Mouse (Mus musculus) G1E (cell line): ENCODE data around the gene Terf2ip. TPM values are rescaled to one million over a fixed set of nuclear protein-coding genes. Genes with fewer than 3 reads are reported as not detected.

Source experiments
- ATAC-seq: 2 replicates; pipeline ENCODE4 v1.8.0; 2016; ENCODE audit warnings: mild to moderate bottlenecking; ENCODE audit not compliant: insufficient number of reproducible peaks, poor library complexity, low FRiP score, severe bottlenecking; ENCODE audit errors: extremely low read depth
- DNase-seq: peaks from one replicate; pipeline ENCODE4 v3.0.0; 2012; ENCODE audit warnings: low spot score
- H3K27me3 ChIP-seq: 2 replicates; pipeline ENCODE4 v1.6.1; 2012; ENCODE audit warnings: mild to moderate bottlenecking, low read length, inconsistent platforms; ENCODE audit not compliant: insufficient read depth
- H3K36me3 ChIP-seq: replicated peaks from 2 replicates; pipeline ENCODE3; 2012; ENCODE audit warnings: mild to moderate bottlenecking, inconsistent platforms
- H3K4me1 ChIP-seq: 2 replicates; pipeline ENCODE4 v1.6.1; 2012; ENCODE audit warnings: low read depth, low read length, inconsistent platforms, mixed read lengths; ENCODE audit not compliant: insufficient read depth
- H3K4me3 ChIP-seq: 2 replicates; pipeline ENCODE4 v1.5.1; 2012; ENCODE audit warnings: low read depth, mild to moderate bottlenecking, inconsistent platforms, low read length, moderate library complexity, mixed read lengths
- H3K9me3 ChIP-seq: replicated peaks from 2 replicates; pipeline ENCODE4 v1.6.1; 2012; ENCODE audit warnings: inconsistent platforms
- CTCF ChIP-seq: IDR thresholded peaks from 2 replicates; pipeline ENCODE4 v1.5.1; 2012; ENCODE audit warnings: low read depth, low read length, inconsistent platforms, mixed read lengths
- GATA1 ChIP-seq: IDR thresholded peaks from 2 replicates; pipeline ENCODE4 v1.6.1; 2012; ENCODE audit warnings: borderline replicate concordance, low read length, inconsistent platforms, mixed read lengths
- GATA2 ChIP-seq: IDR thresholded peaks from 2 replicates; pipeline ENCODE4 v1.6.1; 2012; ENCODE audit warnings: low read depth, low read length, inconsistent platforms, borderline replicate concordance
- POLR2AphosphoS5 ChIP-seq: IDR thresholded peaks from 2 replicates; pipeline ENCODE4 v1.6.1; 2012; ENCODE audit warnings: low read depth, low read length, inconsistent platforms; ENCODE audit not compliant: insufficient replicate concordance
- TAL1 ChIP-seq: conservative IDR thresholded peaks from 2 replicates; pipeline ENCODE4 v1.6.1; 2012; ENCODE audit warnings: low read depth, low read length, inconsistent platforms, mixed read lengths
- polyA plus RNA-seq: library from polyadenylated mRNA; stranded (reverse); fragments of >175 nt; gene quantifications from 2 replicates; pipeline ENCODE4 v1.2.3, GENCODE M21; 2012
- total RNA-seq, 2 experiments: library from RNA; stranded (forward) in 1 of 2; stranded (reverse) in 1 of 2; fragments of 200-1000 nt in 1 of 2; fragments of >200 nt in 1 of 2; fragmentation: Nextera tagmentation in 1 of 2; gene quantifications; 2 replicates each; pipeline ENCODE4 v1.2.3; 2014 to 2017

Terf2ip gene
- total RNA-seq (2014; fragmentation: Nextera tagmentation) (18.4 and 26.1 TPM in 2 replicates), total RNA-seq (2017) (18.1 and 20.6 TPM in 2 replicates), polyA plus RNA-seq (8.7 and 10.8 TPM in 2 replicates)

GRCm38 (mm10) chr8:112010997-112011815, at the start of gene Terf2ip, which contains the start of gene Kars:
Terf2ip (plus strand) TSS chr8:112011398.
Kars (minus strand) TSS chr8:112011323.
- H3K27me3 ChIP-seq, result no peaks in the 10 kb centered on the region
- H3K4me1 ChIP-seq, result peaks cover 40% of the 10 kb centered on the region
- ATAC-seq (peak; percentile 72), DNase-seq (peak; percentile 82)
- peaks cover 40% of the 10 kb centered on the region for H3K36me3 ChIP-seq
- H3K4me3 ChIP-seq, result peak within 1 kb of the TSS; percentile 97
- TF ChIP-seq POLR2AphosphoS5 (no peak), TAL1 (no peak)
- H3K9me3 ChIP-seq, result no peaks in the 10 kb centered on the region

GRCm38 (mm10) chr8:111962589-111962988, 48.6 kb upstream of the Terf2ip start:
- DNase-seq (no peak), ATAC-seq (no peak)
- peaks cover 21% of the 10 kb centered on the region for H3K4me1 ChIP-seq
- TF ChIP-seq GATA1 (no peak), TAL1 (no peak), POLR2AphosphoS5 (no peak), GATA2 (no peak), CTCF (no peak)
- H3K4me3 ChIP-seq, result no peak overlapping the region
- no peaks in the 10 kb centered on the region for H3K27me3 ChIP-seq
- peaks cover 72% of the 10 kb centered on the region for H3K36me3 ChIP-seq
- H3K9me3 ChIP-seq, result no peaks in the 10 kb centered on the region

GRCm38 (mm10) chr8:111963091-111963490, 48.1 kb upstream of the Terf2ip start:
- no peaks in the 10 kb centered on the region for H3K9me3 ChIP-seq
- no peak overlapping the region for H3K4me3 ChIP-seq
- TF ChIP-seq CTCF (no peak), GATA2 (no peak), GATA1 (no peak), POLR2AphosphoS5 (no peak), TAL1 (no peak)
- peaks cover 74% of the 10 kb centered on the region for H3K36me3 ChIP-seq
- no peaks in the 10 kb centered on the region for H3K27me3 ChIP-seq
- DNase-seq (no peak), ATAC-seq (no peak)
- peaks cover 26% of the 10 kb centered on the region for H3K4me1 ChIP-seq

- ATAC-seq (no peak), DNase-seq (no peak)
- no peak overlapping the region for H3K4me3 ChIP-seq
- H3K27me3 ChIP-seq, result no peaks in the 10 kb centered on the region
- TF ChIP-seq POLR2AphosphoS5 (no peak), GATA2 (no peak), GATA1 (no peak), TAL1 (no peak), CTCF (no peak)
- peaks cover 74% of the 10 kb centered on the region for H3K36me3 ChIP-seq
- H3K9me3 ChIP-seq, result no peaks in the 10 kb centered on the region
- H3K4me1 ChIP-seq, result peaks cover 30% of the 10 kb centered on the region
Observed at GRCm38 (mm10) chr8:111963546-111963945, 47.7 kb upstream of the Terf2ip start.

GRCm38 (mm10) chr8:111964351-111964750, 46.8 kb upstream of the Terf2ip start:
- TF ChIP-seq TAL1, result no peak
- no peak for TF ChIP-seq GATA2
- no peak for TF ChIP-seq CTCF
- TF ChIP-seq GATA1, result no peak
- TF ChIP-seq POLR2AphosphoS5, result no peak
- no peaks in the 10 kb centered on the region for H3K9me3 ChIP-seq
- no peak for DNase-seq
- ATAC-seq, result no peak
- H3K36me3 ChIP-seq, result peaks cover 75% of the 10 kb centered on the region
- no peak overlapping the region for H3K4me3 ChIP-seq
- peaks cover 36% of the 10 kb centered on the region for H3K4me1 ChIP-seq
- H3K27me3 ChIP-seq, result no peaks in the 10 kb centered on the region

GRCm38 (mm10) chr8:111964849-111965561, 46.2 kb upstream of the Terf2ip start:
- no peaks in the 10 kb centered on the region for H3K9me3 ChIP-seq
- peaks cover 71% of the 10 kb centered on the region for H3K36me3 ChIP-seq
- no peak for ATAC-seq
- no peaks in the 10 kb centered on the region for H3K27me3 ChIP-seq
- DNase-seq, result no peak
- H3K4me3 ChIP-seq, result no peak overlapping the region
- H3K4me1 ChIP-seq, result peaks cover 36% of the 10 kb centered on the region
- TF ChIP-seq GATA1 (no peak), POLR2AphosphoS5 (no peak), CTCF (no peak), GATA2 (no peak), TAL1 (no peak)
